Mouse (Mus musculus): ENCODE data around the gene Cnmd. TPM values are rescaled to one million over a fixed set of nuclear protein-coding genes. Genes with fewer than 3 reads are reported as not detected.

Gene Cnmd
- polyA plus RNA-seq, 1 experiment from 2014 or later = 0.66 TPM

DNA sequence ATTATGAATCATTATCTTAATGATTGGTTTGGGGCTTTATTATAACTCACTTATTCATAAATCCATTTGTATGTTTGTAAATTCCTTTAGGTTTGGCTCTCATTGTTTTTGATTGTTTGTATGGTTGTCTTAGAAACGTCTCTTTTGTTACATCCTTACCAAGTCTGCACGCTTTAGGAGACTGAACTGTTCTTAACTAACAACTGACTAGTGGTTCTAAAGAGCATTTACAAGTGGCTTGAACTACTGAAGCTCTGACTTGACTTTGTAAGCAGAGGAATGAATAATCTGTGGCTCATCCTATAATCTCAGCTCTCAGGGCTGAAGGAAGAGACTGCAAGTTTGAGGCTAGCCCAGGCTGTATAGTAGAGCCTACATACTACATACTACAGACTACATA lies 70.4 kb downstream of the Cnmd start:
- no peak overlapping the region for H3K9ac ChIP-seq
- peaks cover 22% of the 10 kb centered on the region for H3K4me1 ChIP-seq
- no peak for ATAC-seq
- 95% methylated on average over 2 of the region's 2 CpGs for WGBS
- H3K4me3 ChIP-seq = no peak overlapping the region
- no peaks in the 10 kb centered on the region for H3K9me3 ChIP-seq (replicated peaks)
- H3K36me3 ChIP-seq (ENCODE audit: poor library complexity, severe bottlenecking) = peaks cover 29% of the 10 kb centered on the region
- no peak overlapping the region for H3K4me2 ChIP-seq
- H3K27me3 ChIP-seq = no peaks in the 10 kb centered on the region
- no peak overlapping the region for H3K27ac ChIP-seq

DNA sequence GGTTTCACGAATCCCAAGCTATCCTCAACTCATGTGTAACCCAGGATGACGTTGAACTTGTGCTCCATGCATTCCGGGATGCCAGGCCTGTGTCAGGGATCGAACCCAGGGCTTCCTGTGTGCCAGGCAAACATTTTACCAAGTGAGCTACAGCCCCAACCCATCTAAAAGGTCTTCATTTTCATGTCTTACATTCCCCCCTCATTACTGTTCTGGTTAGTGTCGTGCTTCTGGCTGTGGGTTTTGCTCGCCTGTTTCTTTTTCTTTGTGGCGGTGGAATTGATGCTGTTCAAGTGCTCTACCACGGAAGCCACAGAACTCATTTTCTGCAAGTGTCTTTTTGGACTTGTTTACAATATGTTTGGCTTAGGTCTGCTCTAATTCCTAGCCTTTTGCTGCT lies 71.1 kb downstream of the Cnmd start:
- H3K4me2 ChIP-seq = no peak overlapping the region
- 94% methylated on average over 8 of the region's 8 CpGs for WGBS
- H3K27me3 ChIP-seq = no peaks in the 10 kb centered on the region
- no peak overlapping the region for H3K27ac ChIP-seq
- no peaks in the 10 kb centered on the region for H3K9me3 ChIP-seq (replicated peaks)
- H3K4me3 ChIP-seq = no peak overlapping the region
- H3K4me1 ChIP-seq = peaks cover 25% of the 10 kb centered on the region
- H3K36me3 ChIP-seq (ENCODE audit: poor library complexity, severe bottlenecking) = peaks cover 23% of the 10 kb centered on the region; the same call in 1 of the 2 replicates
- H3K9ac ChIP-seq = no peak overlapping the region
- no peak for ATAC-seq

DNA sequence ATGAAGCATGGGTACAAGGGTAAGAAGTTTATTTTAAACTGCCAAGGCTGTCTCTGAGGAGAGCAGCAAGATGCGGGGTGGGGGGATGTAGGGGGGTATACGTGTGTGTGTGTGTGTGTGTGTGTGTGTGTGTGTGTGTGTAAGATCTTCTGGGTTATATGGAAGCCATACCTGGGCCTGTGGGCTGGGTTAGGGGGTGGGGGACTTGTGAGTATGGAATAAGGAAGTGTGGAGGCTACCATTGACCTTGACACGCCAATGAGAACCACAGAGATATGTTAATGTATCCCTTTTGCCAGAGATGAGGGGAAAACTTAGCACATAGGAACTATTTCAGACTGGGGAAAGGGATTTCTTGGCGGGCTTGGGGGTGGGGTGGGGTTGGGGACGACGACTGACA lies 72.6 kb downstream of the Cnmd start:
- Histone ChIP-seq H3K27ac (no peak overlapping the region), H3K9ac (no peak overlapping the region), H3K9me3 (replicated peaks) (no peaks in the 10 kb centered on the region), H3K4me3 (no peak overlapping the region), H3K4me2 (peak overlapping the region; percentile 73), H3K36me3 (ENCODE audit: poor library complexity, severe bottlenecking) (peaks cover 10% of the 10 kb centered on the region; the same call in 1 of the 2 replicates), H3K4me1 (peaks cover 25% of the 10 kb centered on the region), H3K27me3 (no peaks in the 10 kb centered on the region)
- no peak for ATAC-seq
- WGBS = 93% methylated on average over 6 of the region's 6 CpGs

DNA sequence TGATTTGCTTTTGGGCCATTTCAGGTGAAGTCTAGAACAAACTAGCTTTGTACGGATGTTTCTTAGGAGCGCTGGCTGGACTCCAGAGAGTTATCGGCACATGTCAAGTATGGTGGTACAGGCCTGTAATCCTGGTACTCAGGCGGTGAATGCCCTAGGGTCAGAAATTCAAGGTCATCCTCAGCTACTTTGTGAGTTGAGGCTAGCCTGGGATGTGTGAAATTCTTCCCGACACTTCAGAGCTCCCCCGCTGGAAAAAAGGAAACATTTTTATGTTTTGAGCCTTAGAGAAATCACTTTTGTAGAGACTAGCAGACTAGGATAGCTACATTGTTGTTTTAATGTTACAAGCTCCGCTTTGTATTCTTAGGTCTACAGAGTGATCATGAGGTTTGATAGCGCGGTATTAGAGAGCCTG lies 73.4 kb downstream of the Cnmd start:
- Histone ChIP-seq H3K27me3 (no peaks in the 10 kb centered on the region), H3K36me3 (ENCODE audit: poor library complexity, severe bottlenecking) (peaks cover 5% of the 10 kb centered on the region; the same call in 1 of the 2 replicates), H3K27ac (no peak overlapping the region), H3K9ac (0 out of 2 replicates have a peak overlapping the region, but pooled peaks have one; percentile 75), H3K4me1 (peaks cover 25% of the 10 kb centered on the region), H3K4me3 (peak overlapping the region; percentile 70), H3K9me3 (replicated peaks) (no peaks in the 10 kb centered on the region), H3K4me2 (peak overlapping the region; percentile 73)
- WGBS = 91% methylated on average over 9 of the region's 9 CpGs
- no peak for ATAC-seq

DNA sequence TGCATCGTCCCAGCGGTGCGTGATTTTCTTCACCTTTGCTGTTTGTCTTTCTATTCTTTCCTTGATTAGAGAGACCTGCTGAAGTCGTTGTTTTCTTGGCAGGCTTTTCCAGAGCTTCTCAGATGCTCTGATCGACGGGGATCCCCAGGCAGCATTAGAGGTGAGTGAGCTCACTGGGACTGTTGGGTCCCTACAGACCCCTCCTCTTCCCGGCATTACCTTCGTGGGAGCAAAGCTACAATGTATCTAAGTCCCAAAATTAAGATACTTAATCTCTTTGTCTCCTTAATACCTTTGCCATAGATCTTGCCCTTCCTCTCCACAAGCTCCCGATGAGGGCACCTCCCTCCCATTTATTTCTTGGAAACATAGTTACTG lies 74.1 kb downstream of the Cnmd start:
- H3K9me3 ChIP-seq (replicated peaks) = no peaks in the 10 kb centered on the region
- 2% methylated on average over 9 of the region's 9 CpGs for WGBS
- peaks cover 5% of the 10 kb centered on the region; the same call in 1 of the 2 replicates for H3K36me3 ChIP-seq (ENCODE audit: poor library complexity, severe bottlenecking)
- H3K4me2 ChIP-seq = peak overlapping the region; percentile 73
- peak overlapping the region; percentile 95 for H3K27ac ChIP-seq
- peak overlapping the region; percentile 70 for H3K4me3 ChIP-seq
- H3K9ac ChIP-seq = peak overlapping the region; percentile 75
- peaks cover 25% of the 10 kb centered on the region for H3K4me1 ChIP-seq
- no peaks in the 10 kb centered on the region for H3K27me3 ChIP-seq
- peak; percentile 52 for ATAC-seq

Other genes starting within 250 kb of the Cnmd start
- gene Kbtbd7, start 235.7 kb downstream of the Cnmd start, polyA plus RNA-seq (2015; fragmentation: Nextera tagmentation; extraction: Ambion mirVana) = 16.0 and 16.6 TPM in 2 replicates
- 4.4 and 5.4 TPM in 2 replicates for gene Kbtbd6, start 210.3 kb downstream of the Cnmd start, polyA plus RNA-seq (2015; fragmentation: Nextera tagmentation; extraction: Ambion mirVana)
- 3.0 and 3.7 TPM in 2 replicates for gene Elf1, start 181.0 kb downstream of the Cnmd start, polyA plus RNA-seq (2015; fragmentation: Nextera tagmentation; extraction: Ambion mirVana)
- 48.8 and 51.4 TPM in 2 replicates for gene Wbp4, start 180.7 kb downstream of the Cnmd start, polyA plus RNA-seq (2015; fragmentation: Nextera tagmentation; extraction: Ambion mirVana)
- 135 and 146 TPM in 2 replicates for gene Sugt1, start 74.5 kb downstream of the Cnmd start, polyA plus RNA-seq (2015; fragmentation: Nextera tagmentation; extraction: Ambion mirVana)
- gene Pcdh8, start 109.1 kb upstream of the Cnmd start, polyA plus RNA-seq (2015; fragmentation: Nextera tagmentation; extraction: Ambion mirVana) = 21.1 and 22.3 TPM in 2 replicates

Measured in forebrain, embryonic 13.5 days (tissue).